Mouse (Mus musculus) heart, embryonic 14.5 days (tissue): Measurements from ENCODE around the gene Nudt16l1. TPM values are rescaled to one million over a fixed set of nuclear protein-coding genes. Genes with fewer than 3 reads are reported as not detected.
A peak's percentile ranks its signal among the peaks of the same experiment; 100 is the strongest.

ENCODE experiments used
- ATAC-seq: fragments of 200-750 bp; cut with Nextera tagmentation; 2 replicates; pipeline ENCODE4 v1.8.0; 2017; ENCODE audit warnings: low read depth, moderate TSS enrichment; ENCODE audit not compliant: insufficient number of reproducible peaks, insufficient read depth, low FRiP score
- H3K27ac ChIP-seq, 2 experiments: fragments of 200-500 bp in 1 of 2; fragments of 300-500 bp in 1 of 2; sonication (generic) in 1 of 2; replicated peaks in 1 of 2; 2 replicates each; pipeline ENCODE4 v1.5.1; 2012 to 2014; ENCODE audit warnings: low read depth in 2 of 2, low read length in 2 of 2, control low read depth in 1 of 2, mild to moderate bottlenecking in 1 of 2, mixed read lengths in 1 of 2; ENCODE audit not compliant: control insufficient read depth in 1 of 2, insufficient read depth in 1 of 2
- H3K27me3 ChIP-seq: fragments of 300-500 bp; sonication (generic); 2 replicates; pipeline ENCODE4 v1.6.1; 2014; ENCODE audit warnings: mild to moderate bottlenecking, low read length, control low read depth; ENCODE audit not compliant: control insufficient read depth, insufficient read depth
- H3K36me3 ChIP-seq: fragments of 300-500 bp; sonication (generic); 2 replicates; pipeline ENCODE4 v1.6.1; 2014; ENCODE audit warnings: mild to moderate bottlenecking, control low read depth, low read length, mixed read lengths; ENCODE audit not compliant: control insufficient read depth, insufficient read depth
- H3K4me1 ChIP-seq, 2 experiments: fragments of 200-500 bp in 1 of 2; fragments of 300-500 bp in 1 of 2; sonication (generic) in 1 of 2; 2 replicates each; pipeline ENCODE4 v1.6.1; 2012 to 2014; ENCODE audit warnings: low read length in 2 of 2, control low read depth in 1 of 2, mixed read lengths in 1 of 2; ENCODE audit not compliant: control insufficient read depth in 2 of 2, insufficient read depth in 2 of 2
- H3K4me2 ChIP-seq: fragments of 300-500 bp; sonication (generic); 2 replicates; pipeline ENCODE4 v1.6.1; 2014; ENCODE audit warnings: mild to moderate bottlenecking, low read length
- H3K4me3 ChIP-seq, 2 experiments: fragments of 200-500 bp in 1 of 2; fragments of 300-500 bp in 1 of 2; sonication (generic) in 1 of 2; 2 replicates each; pipeline ENCODE4 v1.5.1; 2012 to 2014; ENCODE audit warnings: low read length in 2 of 2, mild to moderate bottlenecking in 2 of 2, control low read depth in 1 of 2, low read depth in 1 of 2, moderate library complexity in 1 of 2; ENCODE audit not compliant: control insufficient read depth in 1 of 2, insufficient read depth in 1 of 2
- H3K9ac ChIP-seq: fragments of 300-500 bp; sonication (generic); 2 replicates; pipeline ENCODE4 v1.6.1; 2014; ENCODE audit warnings: mild to moderate bottlenecking, low read length
- H3K9me3 ChIP-seq: fragments of 300-500 bp; sonication (generic); 2 replicates; pipeline ENCODE4 v1.6.1; 2016; ENCODE audit warnings: low read length, control low read depth; ENCODE audit not compliant: control insufficient read depth
- WGBS: fragments of 180-500 bp; shearing (Covaris S2); extraction: QIAGEN DNeasy Blood & Tissue Kit; methylation state at CpG from one replicate; pipeline ENCODE4 v1.1.7; 2014; 5-methylcytosine and 5-hydroxymethylcytosine counted together
- polyA plus RNA-seq: library from polyadenylated mRNA; unstranded; fragments of >200 nt; fragmentation: Nextera tagmentation; extraction: Ambion mirVana; gene quantifications from 2 replicates; pipeline ENCODE4 v1.2.1, GENCODE M21; 2014

Gene Nudt16l1
- polyA plus RNA-seq, 1 experiment from 2014 or later: 126 TPM

- H3K36me3 ChIP-seq: peaks cover 84% of the 10 kb centered on the region
- no peak overlapping the region for H3K4me2 ChIP-seq
- no peak overlapping the region for H3K4me3 ChIP-seq
- H3K4me1 ChIP-seq: peaks cover 4 to 30% of the 10 kb centered on the region in 2 experiments; a peak in 3 of 4 replicates
- H3K27ac ChIP-seq: peak overlapping the region; percentile 62 to 65
- H3K9ac ChIP-seq: no peak overlapping the region
- no peaks in the 10 kb centered on the region for H3K27me3 ChIP-seq
- 73% methylated on average over 10 of the region's 10 CpGs for WGBS
- H3K9me3 ChIP-seq: no peaks in the 10 kb centered on the region
- ATAC-seq: no peak
Measured at GRCm38 (mm10) chr16:4935931-4936703, 2.4 kb upstream of the Nudt16l1 start.

GRCm38 (mm10) chr16:4937351-4938190 lies 990 bp upstream of the Nudt16l1 start:
- H3K27me3 ChIP-seq: no peaks in the 10 kb centered on the region
- no peaks in the 10 kb centered on the region for H3K9me3 ChIP-seq
- no peak overlapping the region for H3K4me3 ChIP-seq
- peaks cover 84% of the 10 kb centered on the region for H3K36me3 ChIP-seq
- WGBS: 85% methylated on average over 8 of the region's 8 CpGs
- no peak overlapping the region for H3K9ac ChIP-seq
- H3K4me2 ChIP-seq: no peak overlapping the region
- ATAC-seq: no peak
- H3K4me1 ChIP-seq: peaks cover 4 to 25% of the 10 kb centered on the region in 2 experiments; a peak in 3 of 4 replicates
- no peak overlapping the region for H3K27ac ChIP-seq

GRCm38 (mm10) chr16:4938989-4939388 lies 428 bp downstream of the Nudt16l1 start:
- peak overlapping the region; percentile 89 for H3K4me2 ChIP-seq
- H3K27ac ChIP-seq: peak overlapping the region; percentile 73 to 82
- ATAC-seq: peak; percentile 86
- H3K4me1 ChIP-seq: peaks cover 4 to 24% of the 10 kb centered on the region in 2 experiments; a peak in 3 of 4 replicates
- WGBS: 1% methylated on average over 28 of the region's 28 CpGs
- H3K4me3 ChIP-seq: peak overlapping the region; percentile 78 to 88
- peaks cover 84% of the 10 kb centered on the region for H3K36me3 ChIP-seq
- peak overlapping the region; percentile 92 for H3K9ac ChIP-seq
- no peaks in the 10 kb centered on the region for H3K9me3 ChIP-seq
- H3K27me3 ChIP-seq: no peaks in the 10 kb centered on the region

- Histone ChIP-seq H3K4me2 (peak overlapping the region; percentile 89), H3K4me3 (peak overlapping the region; percentile 78 to 88), H3K36me3 (peaks cover 84% of the 10 kb centered on the region), H3K9me3 (no peaks in the 10 kb centered on the region), H3K27me3 (no peaks in the 10 kb centered on the region), H3K4me1 (peaks cover 4 to 24% of the 10 kb centered on the region in 2 experiments; a peak in 3 of 4 replicates), H3K27ac (peak overlapping the region; percentile 73 to 82), H3K9ac (peak overlapping the region; percentile 92)
- peak; percentile 58; the same call in 1 of the 2 replicates for ATAC-seq
- 2% methylated on average over 16 of the region's 16 CpGs for WGBS
Measured at GRCm38 (mm10) chr16:4939412-4939811, 851 bp downstream of the Nudt16l1 start.

- Histone ChIP-seq H3K27me3 (no peaks in the 10 kb centered on the region), H3K9me3 (no peaks in the 10 kb centered on the region), H3K36me3 (peaks cover 84% of the 10 kb centered on the region), H3K4me3 (no peak overlapping the region), H3K4me1 (peaks cover 4 to 24% of the 10 kb centered on the region in 2 experiments; a peak in 3 of 4 replicates), H3K27ac (peak overlapping the region in 1 of 2 experiments; percentile 82; a peak in 1 of 4 replicates), H3K4me2 (no peak overlapping the region), H3K9ac (no peak overlapping the region)
- whole genome bisulfite sequencing: 90% methylated on average over 10 of the region's 10 CpGs
- no peak for ATAC-seq
Measured at GRCm38 (mm10) chr16:4940311-4940850, 1.8 kb downstream of the Nudt16l1 start.

- Histone ChIP-seq H3K27ac (no peak overlapping the region), H3K27me3 (no peaks in the 10 kb centered on the region), H3K9ac (no peak overlapping the region), H3K9me3 (no peaks in the 10 kb centered on the region), H3K4me2 (no peak overlapping the region), H3K4me1 (peaks cover 4 to 17% of the 10 kb centered on the region in 2 experiments; a peak in 3 of 4 replicates), H3K36me3 (peaks cover 84% of the 10 kb centered on the region), H3K4me3 (no peak overlapping the region)
- no peak for ATAC-seq
Measured at GRCm38 (mm10) chr16:4941016-4941415, 2.5 kb downstream of the Nudt16l1 start.

GRCm38 (mm10) chr16:4942868-4943267 lies 4.3 kb downstream of the Nudt16l1 start:
- WGBS: 85% methylated on average over 8 of the region's 8 CpGs
- ATAC-seq: no peak
- Histone ChIP-seq H3K4me3 (no peak overlapping the region), H3K4me2 (no peak overlapping the region), H3K4me1 (peaks cover 4 to 11% of the 10 kb centered on the region in 2 experiments; a peak in 3 of 4 replicates), H3K9ac (no peak overlapping the region), H3K9me3 (no peaks in the 10 kb centered on the region), H3K27ac (no peak overlapping the region), H3K27me3 (no peaks in the 10 kb centered on the region), H3K36me3 (peaks cover 84% of the 10 kb centered on the region)
